Mouse (Mus musculus) G1E (cell line): ENCODE results near the gene Ift172. TPM values are rescaled to one million over a fixed set of nuclear protein-coding genes. Genes with fewer than 3 reads are reported as not detected.

Experiments used
- ATAC-seq: 2 replicates; pipeline ENCODE4 v1.8.0; 2016; ENCODE audit warnings: mild to moderate bottlenecking; ENCODE audit not compliant: insufficient number of reproducible peaks, poor library complexity, low FRiP score, severe bottlenecking; ENCODE audit errors: extremely low read depth
- DNase-seq: peaks from one replicate; pipeline ENCODE4 v3.0.0; 2012; ENCODE audit warnings: low spot score
- H3K27me3 ChIP-seq: 2 replicates; pipeline ENCODE4 v1.6.1; 2012; ENCODE audit warnings: mild to moderate bottlenecking, low read length, inconsistent platforms; ENCODE audit not compliant: insufficient read depth
- H3K36me3 ChIP-seq: replicated peaks from 2 replicates; pipeline ENCODE3; 2012; ENCODE audit warnings: mild to moderate bottlenecking, inconsistent platforms
- H3K4me1 ChIP-seq: 2 replicates; pipeline ENCODE4 v1.6.1; 2012; ENCODE audit warnings: low read depth, low read length, inconsistent platforms, mixed read lengths; ENCODE audit not compliant: insufficient read depth
- H3K4me3 ChIP-seq: 2 replicates; pipeline ENCODE4 v1.5.1; 2012; ENCODE audit warnings: low read depth, mild to moderate bottlenecking, inconsistent platforms, low read length, moderate library complexity, mixed read lengths
- H3K9me3 ChIP-seq: replicated peaks from 2 replicates; pipeline ENCODE4 v1.6.1; 2012; ENCODE audit warnings: inconsistent platforms
- CTCF ChIP-seq: IDR thresholded peaks from 2 replicates; pipeline ENCODE4 v1.5.1; 2012; ENCODE audit warnings: low read depth, low read length, inconsistent platforms, mixed read lengths
- GATA1 ChIP-seq: IDR thresholded peaks from 2 replicates; pipeline ENCODE4 v1.6.1; 2012; ENCODE audit warnings: borderline replicate concordance, low read length, inconsistent platforms, mixed read lengths
- GATA2 ChIP-seq: IDR thresholded peaks from 2 replicates; pipeline ENCODE4 v1.6.1; 2012; ENCODE audit warnings: low read depth, low read length, inconsistent platforms, borderline replicate concordance
- POLR2AphosphoS5 ChIP-seq: IDR thresholded peaks from 2 replicates; pipeline ENCODE4 v1.6.1; 2012; ENCODE audit warnings: low read depth, low read length, inconsistent platforms; ENCODE audit not compliant: insufficient replicate concordance
- TAL1 ChIP-seq: conservative IDR thresholded peaks from 2 replicates; pipeline ENCODE4 v1.6.1; 2012; ENCODE audit warnings: low read depth, low read length, inconsistent platforms, mixed read lengths
- polyA plus RNA-seq: library from polyadenylated mRNA; stranded (reverse); fragments of >175 nt; gene quantifications from 2 replicates; pipeline ENCODE4 v1.2.3, GENCODE M21; 2012
- total RNA-seq, 2 experiments: library from RNA; stranded (forward) in 1 of 2; stranded (reverse) in 1 of 2; fragments of 200-1000 nt in 1 of 2; fragments of >200 nt in 1 of 2; fragmentation: Nextera tagmentation in 1 of 2; gene quantifications; 2 replicates each; pipeline ENCODE4 v1.2.3; 2014 to 2017

Gene Ift172
- total and polyA plus RNA-seq, 3 experiments, result 21.5 to 37.8 (median 24.3) TPM

- Histone ChIP-seq H3K36me3 (no peaks in the 10 kb centered on the region), H3K9me3 (no peaks in the 10 kb centered on the region), H3K4me1 (peaks cover 14% of the 10 kb centered on the region), H3K4me3 (no peak overlapping the region), H3K27me3 (peaks cover 28% of the 10 kb centered on the region)
- ATAC-seq (no peak), DNase-seq (no peak)
- TF ChIP-seq GATA2 (no peak), GATA1 (no peak), CTCF (no peak), POLR2AphosphoS5 (no peak), TAL1 (no peak)
These were observed 4.2 kb upstream of the Ift172 start for GRCm38 (mm10) chr5:31294964-31295605.

GRCm38 (mm10) chr5:31291361-31291688, 409 bp upstream of the Ift172 start:
- ATAC-seq (no peak), DNase-seq (no peak)
- Histone ChIP-seq H3K4me1 (peaks cover 21% of the 10 kb centered on the region), H3K27me3 (peaks cover 14% of the 10 kb centered on the region), H3K9me3 (no peaks in the 10 kb centered on the region), H3K36me3 (peaks cover 9% of the 10 kb centered on the region), H3K4me3 (peak overlapping the region; percentile 76)
- TF ChIP-seq TAL1 (no peak), GATA1 (no peak), GATA2 (no peak), POLR2AphosphoS5 (no peak), CTCF (no peak)

GRCm38 (mm10) chr5:31289626-31290230, 1.2 kb downstream of the Ift172 start:
- no peak for DNase-seq
- H3K4me1 ChIP-seq, result peaks cover 23% of the 10 kb centered on the region

GRCm38 (mm10) chr5:31288655-31289054, 2.3 kb downstream of the Ift172 start:
- no peak overlapping the region for H3K4me3 ChIP-seq
- no peak for ATAC-seq
- DNase-seq, result no peak
- H3K9me3 ChIP-seq, result no peaks in the 10 kb centered on the region
- H3K4me1 ChIP-seq, result peaks cover 23% of the 10 kb centered on the region
- H3K27me3 ChIP-seq, result no peaks in the 10 kb centered on the region
- peaks cover 35% of the 10 kb centered on the region for H3K36me3 ChIP-seq
- no peak for TF ChIP-seq TAL1
- TF ChIP-seq GATA2, result no peak
- no peak for TF ChIP-seq CTCF
- TF ChIP-seq GATA1, result no peak
- TF ChIP-seq POLR2AphosphoS5, result no peak

More at GRCm38 (mm10) chr5:31289626-31290230, 1.2 kb downstream of the Ift172 start:
- no peak for TF ChIP-seq GATA1
- TF ChIP-seq TAL1, result no peak
- no peak for TF ChIP-seq POLR2AphosphoS5
- TF ChIP-seq CTCF, result no peak
- no peak for TF ChIP-seq GATA2
- Histone ChIP-seq H3K4me3 (no peak overlapping the region; the same call in 1 of the 2 replicates), H3K36me3 (peaks cover 25% of the 10 kb centered on the region), H3K9me3 (no peaks in the 10 kb centered on the region), H3K27me3 (peaks cover 3% of the 10 kb centered on the region; the same call in 1 of the 2 replicates)
- no peak for ATAC-seq

GRCm38 (mm10) chr5:31288225-31288624, 2.7 kb downstream of the Ift172 start:
- H3K4me3 ChIP-seq, result no peak overlapping the region
- TF ChIP-seq POLR2AphosphoS5 (no peak), GATA2 (no peak), TAL1 (no peak), GATA1 (no peak)
- no peak for ATAC-seq

GRCm38 (mm10) chr5:31279245-31279988, 11.5 kb downstream of the Ift172 start:
- no peak for ATAC-seq
- TF ChIP-seq GATA2 (no peak), GATA1 (no peak), CTCF (no peak), POLR2AphosphoS5 (no peak), TAL1 (no peak)
- Histone ChIP-seq H3K4me1 (no peaks in the 10 kb centered on the region), H3K4me3 (no peak overlapping the region), H3K27me3 (no peaks in the 10 kb centered on the region), H3K9me3 (no peaks in the 10 kb centered on the region), H3K36me3 (peaks cover 80% of the 10 kb centered on the region)
- no peak for DNase-seq

More at GRCm38 (mm10) chr5:31288225-31288624, 2.7 kb downstream of the Ift172 start:
- H3K36me3 ChIP-seq, result peaks cover 39% of the 10 kb centered on the region
- H3K9me3 ChIP-seq, result no peaks in the 10 kb centered on the region
- peaks cover 23% of the 10 kb centered on the region for H3K4me1 ChIP-seq
- H3K27me3 ChIP-seq, result no peaks in the 10 kb centered on the region
- DNase-seq, result no peak
